Mouse (Mus musculus) heart, embryonic 13.5 days (tissue): Measurements from ENCODE around the gene Pbx1. TPM values are rescaled to one million over a fixed set of nuclear protein-coding genes. Genes with fewer than 3 reads are reported as not detected.

Experiments
- ATAC-seq: fragments of 200-750 bp; cut with Nextera tagmentation; 2 replicates; pipeline ENCODE4 v1.8.0; 2017; ENCODE audit warnings: moderate TSS enrichment; ENCODE audit not compliant: insufficient number of reproducible peaks, low FRiP score, low TSS enrichment; ENCODE audit errors: extremely low read depth
- H3K27ac ChIP-seq: fragments of 300-500 bp; sonication (generic); replicated peaks from 2 replicates; pipeline ENCODE4 v1.5.1; 2015; ENCODE audit warnings: moderate library complexity, mild to moderate bottlenecking, inconsistent platforms
- H3K27me3 ChIP-seq: fragments of 300-500 bp; sonication (generic); replicated peaks from 2 replicates; pipeline ENCODE4 v1.6.1; 2015; ENCODE audit warnings: mild to moderate bottlenecking, inconsistent platforms
- H3K36me3 ChIP-seq: fragments of 300-500 bp; sonication (generic); 2 replicates; pipeline ENCODE4 v1.6.1; 2015; ENCODE audit warnings: mild to moderate bottlenecking, inconsistent platforms
- H3K4me1 ChIP-seq: fragments of 300-500 bp; sonication (generic); 2 replicates; pipeline ENCODE4 v1.6.1; 2015; ENCODE audit warnings: inconsistent platforms
- H3K4me2 ChIP-seq: fragments of 300-500 bp; sonication (generic); 2 replicates; pipeline ENCODE4 v1.6.1; 2015; ENCODE audit warnings: inconsistent platforms, mild to moderate bottlenecking, moderate library complexity
- H3K4me3 ChIP-seq: fragments of 300-500 bp; sonication (generic); 2 replicates; pipeline ENCODE4 v1.5.1; 2015; ENCODE audit warnings: moderate library complexity, mild to moderate bottlenecking, inconsistent platforms
- H3K9ac ChIP-seq: fragments of 300-500 bp; sonication (generic); 2 replicates; pipeline ENCODE4 v1.6.1; 2015; ENCODE audit warnings: inconsistent platforms, mild to moderate bottlenecking, moderate library complexity
- H3K9me3 ChIP-seq: fragments of 300-500 bp; sonication (generic); 2 replicates; pipeline ENCODE4 v1.6.1; 2016; ENCODE audit warnings: inconsistent platforms
- WGBS: fragments of 180-500 bp; shearing (Covaris S2); methylation state at CpG from one replicate; pipeline ENCODE4 v1.1.7; 2015; ENCODE audit warnings: mixed read lengths; 5-methylcytosine and 5-hydroxymethylcytosine counted together
- polyA plus RNA-seq: library from polyadenylated mRNA; unstranded; fragments of >200 nt; fragmentation: Nextera tagmentation; extraction: Ambion mirVana; gene quantifications from 2 replicates; pipeline ENCODE4 v1.2.1, GENCODE M21; 2015

Gene Pbx1
- polyA plus RNA-seq, 1 experiment from 2014 or later, result 23.2 TPM

- no peaks in the 10 kb centered on the region for H3K27me3 ChIP-seq
- H3K4me2 ChIP-seq, result no peak overlapping the region
- H3K36me3 ChIP-seq, result peaks cover 40% of the 10 kb centered on the region
- ATAC-seq, result no peak
- no peak overlapping the region for H3K9ac ChIP-seq
- H3K27ac ChIP-seq, result no peak overlapping the region
- peaks cover 34% of the 10 kb centered on the region for H3K4me1 ChIP-seq
- H3K9me3 ChIP-seq, result no peaks in the 10 kb centered on the region
- WGBS, result 92% methylated on average over 11 of the region's 11 CpGs
- no peak overlapping the region for H3K4me3 ChIP-seq
Observed at GRCm38 (mm10) chr1:168363053-168363452, 69.0 kb downstream of the Pbx1 start.

GRCm38 (mm10) chr1:168362464-168362863, 69.6 kb downstream of the Pbx1 start:
- Histone ChIP-seq H3K27ac (no peak overlapping the region), H3K36me3 (peaks cover 39% of the 10 kb centered on the region), H3K27me3 (no peaks in the 10 kb centered on the region), H3K4me3 (no peak overlapping the region), H3K4me1 (peaks cover 36% of the 10 kb centered on the region), H3K9me3 (no peaks in the 10 kb centered on the region), H3K4me2 (no peak overlapping the region), H3K9ac (no peak overlapping the region)
- WGBS, result 55% methylated on average over 10 of the region's 10 CpGs
- no peak for ATAC-seq

DNA sequence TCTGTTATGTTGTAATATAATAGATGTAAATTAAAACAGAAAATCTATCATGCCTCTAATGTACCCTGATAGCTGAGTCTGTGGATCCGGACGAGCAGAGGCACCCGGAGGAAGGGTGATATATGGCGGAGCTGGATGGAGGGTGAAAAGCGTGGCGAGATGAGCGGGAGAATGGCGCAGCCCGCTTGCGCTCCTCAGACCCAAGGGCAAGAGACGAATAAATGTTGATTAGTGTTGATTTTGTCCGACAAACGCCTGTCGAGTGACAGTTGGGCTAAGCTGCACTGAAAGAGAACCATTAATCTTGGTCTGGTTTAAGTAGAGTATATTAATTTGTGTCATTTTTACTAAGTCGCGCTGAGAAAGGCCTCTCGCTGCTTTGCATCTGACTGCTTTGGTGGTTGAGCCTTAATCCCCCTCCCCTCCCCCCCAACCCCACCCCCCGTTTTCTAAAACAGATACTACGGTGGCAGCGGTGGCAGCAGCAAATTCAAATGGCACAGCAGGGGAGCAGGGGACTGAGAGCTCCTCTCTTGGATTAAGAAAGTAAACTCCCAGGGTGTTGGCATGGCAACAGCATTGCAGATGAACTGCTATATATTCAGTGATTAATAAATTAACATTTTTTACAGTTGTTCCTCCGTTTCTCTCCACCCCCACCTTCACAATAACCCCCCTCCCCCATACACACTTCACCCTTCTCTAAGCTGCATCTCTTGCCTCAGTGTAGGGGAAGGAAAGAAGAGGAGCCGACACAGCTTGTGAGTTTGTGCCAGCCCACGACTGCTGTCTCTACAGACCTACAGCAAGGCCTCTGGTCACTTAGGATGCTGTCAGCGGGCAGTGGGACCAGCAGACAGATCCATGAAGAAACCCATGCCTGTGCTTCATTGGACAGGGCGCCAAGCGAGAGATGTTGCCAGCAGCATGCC, 74.1 kb downstream of the Pbx1 start:
- H3K27ac ChIP-seq, result no peak overlapping the region
- ATAC-seq, result no peak
- peak overlapping the region; percentile 58; the same call in 1 of the 2 replicates for H3K9ac ChIP-seq
- H3K36me3 ChIP-seq, result peaks cover 12% of the 10 kb centered on the region
- H3K4me2 ChIP-seq, result peak overlapping the region; percentile 60
- H3K4me3 ChIP-seq, result peak overlapping the region; percentile 25
- peaks cover 73% of the 10 kb centered on the region for H3K4me1 ChIP-seq
- no peaks in the 10 kb centered on the region for H3K9me3 ChIP-seq
- no peaks in the 10 kb centered on the region for H3K27me3 ChIP-seq
- WGBS, result 21% methylated on average over 26 of the region's 26 CpGs

DNA sequence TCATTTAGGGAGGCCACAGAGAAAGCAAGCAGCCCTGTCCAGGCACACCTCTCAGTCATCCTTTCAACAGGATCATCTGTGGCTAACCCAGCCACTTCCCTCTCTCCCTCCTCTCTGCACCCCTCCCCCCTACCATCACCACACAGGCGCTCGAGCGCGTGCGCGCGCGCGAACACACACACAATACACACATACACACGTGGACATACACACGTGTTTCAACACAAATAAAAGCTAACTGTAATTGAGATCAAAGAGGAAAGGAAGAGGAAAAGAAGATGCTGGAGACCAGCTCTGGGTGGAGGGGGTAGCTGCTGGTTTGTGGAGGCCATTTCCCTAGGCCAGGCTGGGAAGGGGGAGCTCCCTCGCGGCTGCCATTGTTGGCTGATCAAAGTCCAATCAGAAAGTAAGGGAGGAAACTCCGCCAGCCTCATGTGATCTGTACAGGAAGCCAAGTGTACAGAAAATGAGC, 75.1 kb downstream of the Pbx1 start:
- Histone ChIP-seq H3K27ac (no peak overlapping the region), H3K4me2 (peak overlapping the region; percentile 60), H3K27me3 (no peaks in the 10 kb centered on the region), H3K9me3 (no peaks in the 10 kb centered on the region), H3K9ac (peak overlapping the region; percentile 58), H3K4me3 (peak overlapping the region; percentile 25), H3K4me1 (peaks cover 71% of the 10 kb centered on the region), H3K36me3 (peaks cover 12% of the 10 kb centered on the region)
- WGBS, result 16% methylated on average over 14 of the region's 14 CpGs
- no peak for ATAC-seq

DNA sequence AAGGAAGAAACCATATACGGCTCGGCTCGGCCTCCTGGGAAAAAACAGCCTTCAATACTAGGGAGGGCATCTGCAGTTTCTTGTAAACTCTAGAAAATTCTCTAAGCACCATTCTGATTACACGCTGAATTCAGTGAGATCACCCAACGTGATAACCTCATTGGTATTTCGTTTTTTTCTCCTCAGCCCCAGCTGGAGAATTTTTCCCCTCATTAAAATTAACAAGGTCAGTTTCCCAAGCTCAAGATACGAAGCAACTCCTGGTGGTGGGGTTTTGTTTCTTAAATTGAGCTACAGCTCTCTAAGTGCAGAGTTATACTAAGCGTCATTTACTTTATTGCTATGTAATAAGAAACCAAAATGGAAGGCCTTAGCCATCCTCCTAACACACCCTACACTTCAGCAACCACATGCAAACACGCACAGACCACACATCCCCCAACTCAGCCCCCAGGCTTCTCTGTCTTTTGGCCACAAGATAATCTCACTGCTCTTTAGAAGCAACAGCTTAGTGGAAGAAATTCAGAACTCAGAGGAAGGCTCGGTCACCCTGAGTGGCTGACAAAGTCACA, 76.0 kb downstream of the Pbx1 start:
- Histone ChIP-seq H3K27ac (peak overlapping the region; percentile 48), H3K36me3 (peaks cover 12% of the 10 kb centered on the region), H3K4me1 (peaks cover 72% of the 10 kb centered on the region), H3K4me3 (no peak overlapping the region), H3K9me3 (no peaks in the 10 kb centered on the region), H3K4me2 (no peak overlapping the region), H3K9ac (no peak overlapping the region), H3K27me3 (no peaks in the 10 kb centered on the region)
- no peak for ATAC-seq
- WGBS, result 61% methylated on average over 10 of the region's 10 CpGs

DNA sequence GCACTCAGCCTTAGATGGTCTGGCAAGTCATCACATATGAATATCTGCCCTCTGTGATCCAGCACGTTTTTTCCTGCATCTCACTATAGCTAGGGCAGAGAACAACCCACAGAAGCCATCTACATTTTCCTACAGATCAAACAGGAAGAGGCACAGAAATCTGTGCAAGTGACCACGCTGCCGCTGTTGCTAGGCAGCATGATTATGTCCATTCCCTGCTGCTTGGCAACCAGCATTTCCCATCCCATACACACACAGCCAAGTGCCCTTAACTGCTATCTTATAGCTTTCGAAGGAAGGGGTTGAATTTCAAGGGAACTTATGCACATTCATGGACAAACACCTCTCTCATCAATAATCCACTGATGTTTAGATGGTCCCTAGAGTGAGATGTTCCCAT, 77.1 kb downstream of the Pbx1 start:
- no peaks in the 10 kb centered on the region for H3K9me3 ChIP-seq
- no peak overlapping the region for H3K27ac ChIP-seq
- no peak overlapping the region for H3K9ac ChIP-seq
- WGBS, result 24% methylated on average over 4 of the region's 4 CpGs
- no peaks in the 10 kb centered on the region for H3K27me3 ChIP-seq
- H3K4me3 ChIP-seq, result no peak overlapping the region
- no peak for ATAC-seq
- H3K4me2 ChIP-seq, result no peak overlapping the region
- H3K4me1 ChIP-seq, result peaks cover 78% of the 10 kb centered on the region
- H3K36me3 ChIP-seq, result peaks cover 11% of the 10 kb centered on the region; the same call in 1 of the 2 replicates

- peaks cover 7% of the 10 kb centered on the region; the same call in 1 of the 2 replicates for H3K36me3 ChIP-seq
- H3K9me3 ChIP-seq, result no peaks in the 10 kb centered on the region
- H3K4me3 ChIP-seq, result no peak overlapping the region
- H3K27ac ChIP-seq, result no peak overlapping the region
- no peak for ATAC-seq
- H3K4me2 ChIP-seq, result no peak overlapping the region
- WGBS, result 85% methylated on average over 8 of the region's 8 CpGs
- H3K27me3 ChIP-seq, result no peaks in the 10 kb centered on the region
- H3K4me1 ChIP-seq, result peaks cover 49% of the 10 kb centered on the region
- no peak overlapping the region for H3K9ac ChIP-seq
Observed at GRCm38 (mm10) chr1:168348036-168348784, 83.9 kb downstream of the Pbx1 start.

- H3K36me3 ChIP-seq, result 0 out of 2 replicates have a peak, but pooled peaks cover 2% of the 10 kb centered on the region
- no peak overlapping the region for H3K27ac ChIP-seq
- H3K27me3 ChIP-seq, result no peaks in the 10 kb centered on the region
- no peak overlapping the region for H3K4me3 ChIP-seq
- WGBS, result 77% methylated on average over 8 of the region's 8 CpGs
- H3K4me2 ChIP-seq, result no peak overlapping the region
- H3K9me3 ChIP-seq, result no peaks in the 10 kb centered on the region
- ATAC-seq, result no peak
- peaks cover 49% of the 10 kb centered on the region for H3K4me1 ChIP-seq
- H3K9ac ChIP-seq, result no peak overlapping the region
Observed at GRCm38 (mm10) chr1:168344918-168345317, 87.2 kb downstream of the Pbx1 start.

DNA sequence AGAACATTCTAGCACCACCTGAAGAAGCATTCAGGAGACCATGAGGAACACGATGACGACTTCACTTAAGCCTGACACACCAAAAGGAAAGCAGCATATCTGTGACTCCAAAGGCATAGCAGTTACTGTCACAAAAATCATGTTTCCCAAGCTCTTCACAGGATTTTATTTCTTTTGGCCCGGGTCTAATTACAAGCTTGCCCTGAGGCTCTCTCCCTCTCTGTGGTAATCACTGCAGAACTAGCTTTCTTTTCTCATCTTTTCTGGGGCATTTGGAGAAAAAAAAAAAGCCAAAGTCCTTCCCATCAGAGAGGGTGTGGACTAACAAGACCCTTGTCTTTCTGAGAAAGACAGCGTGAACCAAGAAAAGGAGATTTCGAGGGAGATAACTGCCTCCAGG, 87.8 kb downstream of the Pbx1 start:
- H3K4me1 ChIP-seq, result peaks cover 43% of the 10 kb centered on the region
- peaks cover 2% of the 10 kb centered on the region; the same call in 1 of the 2 replicates for H3K36me3 ChIP-seq
- H3K9me3 ChIP-seq, result no peaks in the 10 kb centered on the region
- H3K4me3 ChIP-seq, result no peak overlapping the region
- ATAC-seq, result no peak
- H3K9ac ChIP-seq, result no peak overlapping the region
- no peak overlapping the region for H3K27ac ChIP-seq
- no peaks in the 10 kb centered on the region for H3K27me3 ChIP-seq
- H3K4me2 ChIP-seq, result no peak overlapping the region
- WGBS, result 84% methylated on average over 5 of the region's 5 CpGs

DNA sequence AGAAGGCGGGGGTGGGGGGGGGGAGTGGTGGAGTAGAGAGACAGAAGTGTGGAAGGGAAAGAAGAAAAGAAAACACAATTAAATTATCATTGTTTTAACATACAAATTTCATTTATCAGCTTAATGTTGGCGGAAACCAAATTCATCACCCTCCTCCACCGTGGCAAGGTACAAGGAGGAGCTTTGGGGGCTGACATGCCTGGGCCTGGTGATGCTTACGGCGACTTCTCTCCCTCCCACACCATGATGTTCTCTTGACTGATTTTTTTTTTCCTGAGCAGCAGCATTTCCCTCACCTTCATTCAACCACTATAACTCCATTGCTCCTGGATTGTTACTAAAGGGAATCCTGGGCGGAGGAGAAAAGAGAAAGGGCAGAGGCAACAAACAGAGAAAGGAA, 89.8 kb downstream of the Pbx1 start:
- no peak overlapping the region for H3K4me2 ChIP-seq
- H3K4me1 ChIP-seq, result peaks cover 47% of the 10 kb centered on the region
- no peak overlapping the region for H3K27ac ChIP-seq
- no peaks in the 10 kb centered on the region for H3K27me3 ChIP-seq
- no peak overlapping the region for H3K9ac ChIP-seq
- no peaks in the 10 kb centered on the region for H3K9me3 ChIP-seq
- ATAC-seq, result no peak
- peaks cover 9% of the 10 kb centered on the region; the same call in 1 of the 2 replicates for H3K36me3 ChIP-seq
- 56% methylated on average over 5 of the region's 6 CpGs for WGBS
- no peak overlapping the region for H3K4me3 ChIP-seq

DNA sequence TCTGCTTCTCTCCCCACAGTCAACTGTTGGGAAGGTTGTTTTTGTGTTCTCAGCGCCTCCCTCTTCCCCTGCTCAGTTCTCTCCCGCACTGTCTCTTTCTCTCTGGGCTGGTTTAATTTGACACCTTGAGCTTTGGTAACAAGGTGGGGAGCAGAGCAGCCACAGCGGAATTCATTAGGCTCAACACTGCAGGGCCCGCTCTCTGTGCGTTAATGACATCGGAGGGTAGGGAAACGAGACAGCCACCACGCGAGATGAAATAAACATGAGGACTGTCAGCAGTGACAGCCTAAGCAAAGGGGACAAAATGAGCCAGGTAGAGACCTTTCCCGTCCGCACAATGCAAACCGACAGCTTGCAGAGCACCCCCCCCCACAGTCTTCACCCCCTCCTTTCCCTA, 90.2 kb downstream of the Pbx1 start:
- Histone ChIP-seq H3K27me3 (no peaks in the 10 kb centered on the region), H3K4me1 (peaks cover 49% of the 10 kb centered on the region), H3K4me3 (no peak overlapping the region), H3K36me3 (peaks cover 9% of the 10 kb centered on the region; the same call in 1 of the 2 replicates), H3K27ac (no peak overlapping the region), H3K9ac (no peak overlapping the region), H3K4me2 (no peak overlapping the region), H3K9me3 (no peaks in the 10 kb centered on the region)
- ATAC-seq, result no peak
- WGBS, result 53% methylated on average over 12 of the region's 12 CpGs
